Comparison of ENCODE assay signal across 23 mouse cellular contexts in the genomic region with DNA sequence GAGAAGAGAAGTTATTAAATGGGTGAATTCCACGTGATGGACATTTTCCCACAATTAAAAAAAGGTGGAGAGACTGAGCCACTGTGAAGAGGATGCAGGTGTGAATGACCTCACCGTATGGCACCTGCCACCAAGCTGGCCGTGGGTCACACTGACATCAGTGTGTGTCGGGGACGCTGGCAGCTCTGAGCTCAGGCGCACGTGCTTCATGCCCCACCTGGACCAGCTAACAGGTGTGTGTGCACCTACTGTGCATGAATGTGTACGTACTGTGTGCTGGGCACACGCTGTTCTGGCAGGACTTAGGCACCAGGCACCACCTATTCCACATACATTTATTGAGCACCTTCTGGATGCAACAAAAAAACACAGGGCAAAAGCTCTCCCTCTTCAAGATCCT. TPM values are rescaled to one million over a fixed set of nuclear protein-coding genes. Genes with fewer than 3 reads are reported as not detected.
A peak's percentile ranks its signal among the peaks of the same experiment; 100 is the strongest.
DNase-seq lines count a peak whose midpoint lies in the region; ATAC-seq lines count a peak whose summit lies in the region.
"Had no signal": no experiment of that assay in that cellular context is flagged by ENCODE, and none has a peak within 500 bp of the region (broad histone marks: within the 10 kb centered on the region; RNA-seq: fewer than 3 reads in every experiment).

No protein-coding gene starts in this region.

- H3K4me3 ChIP-seq in megakaryocyte, embryonic 14.5 days (replicated peaks), result peak overlapping the region; percentile 26
- H3K4me3 ChIP-seq: embryonic facial prominence, embryonic 10.5 days; embryonic facial prominence, embryonic 12.5 days; forebrain, embryonic 13.5 days; forebrain, embryonic 15.5 days had no signal

- peaks cover 100% of the 10 kb centered on the region for H3K27me3 ChIP-seq in megakaryocyte, embryonic 14.5 days (replicated peaks)

- peak; percentile 7 for DNase-seq in cerebellum, adult 11-12 months
- DNase-seq in cerebellum, adult 9-11 months, result no peak
- DNase-seq in kidney, adult 9 months, result no peak
- DNase-seq: adrenal gland, adult 2 months; adrenal gland, postnatal 10 days; adrenal gland, postnatal 25 days; B cell, adult 2 months; cerebellum, adult 11 months; cerebellum, adult 2 months; cerebellum, adult 9-10 months; cerebellum, postnatal 14 days; cerebellum, postnatal 36 days; forebrain, postnatal 0 days had no signal

- no peaks in the 10 kb centered on the region for H3K9me3 ChIP-seq in megakaryocyte, embryonic 14.5 days
- H3K9me3 ChIP-seq: embryonic facial prominence, embryonic 10.5 days; embryonic facial prominence, embryonic 12.5 days; forebrain, embryonic 13.5 days; forebrain, embryonic 15.5 days had no signal

- no peak for ATAC-seq in megakaryocyte, adult 5-6 weeks (ENCODE audit: poor library complexity, severe bottlenecking)
- ATAC-seq: CD4-positive, CD25-positive, alpha-beta regulatory T cell, adult 4 months; forebrain, embryonic 13.5 days; forebrain, embryonic 15.5 days; forebrain, postnatal 0 days had no signal

- no peaks in the 10 kb centered on the region for H3K36me3 ChIP-seq in megakaryocyte, embryonic 14.5 days (replicated peaks; ENCODE audit: low read length)
- H3K36me3 ChIP-seq: embryonic facial prominence, embryonic 10.5 days; embryonic facial prominence, embryonic 12.5 days; forebrain, embryonic 15.5 days had no signal

- H3K4me1 ChIP-seq in megakaryocyte, embryonic 14.5 days, result peaks cover 73% of the 10 kb centered on the region

RNA-seq across cellular contexts. Expression of gene Sema6b, which starts 4.4 kb away (rescaled TPM):
- 19.4 and 37.0 TPM in 2 replicates for polyA plus RNA-seq in megakaryocyte, embryonic 14.5 days (2012; ENCODE audit: insufficient read depth, low replicate concordance)
- total RNA-seq in megakaryocyte, adult 5-6 weeks (2015), result 1.5 TPM in 2 replicates
- 2.0 and 2.7 TPM in 2 replicates for total RNA-seq in megakaryocyte, adult 5-6 weeks (2017)
- polyA plus RNA-seq: CD4-positive, CD25-positive, alpha-beta regulatory T cell, adult 4 months had no signal

RNA-seq across cellular contexts. Expression of gene Tnfaip8l1, which starts 17.7 kb away (rescaled TPM):
- polyA plus RNA-seq in megakaryocyte, embryonic 14.5 days (2012; ENCODE audit: insufficient read depth, low replicate concordance), result 0.94 and 3.0 TPM in 2 replicates
- 4.3 and 4.4 TPM in 2 replicates for total RNA-seq in megakaryocyte, adult 5-6 weeks (2015)
- 3.2 and 4.8 TPM in 2 replicates for total RNA-seq in megakaryocyte, adult 5-6 weeks (2017)

RNA-seq across cellular contexts. Expression of gene Lrg1, which starts 22.7 kb away (rescaled TPM):
- polyA plus RNA-seq in megakaryocyte, embryonic 14.5 days (2012; ENCODE audit: insufficient read depth, low replicate concordance), result 2.7 TPM in 1 of 2 replicates, not detected in the other
- total RNA-seq in megakaryocyte, adult 5-6 weeks (2015), result 17.6 and 20.1 TPM in 2 replicates
- 23.9 and 33.9 TPM in 2 replicates for total RNA-seq in megakaryocyte, adult 5-6 weeks (2017)
- total RNA-seq: ES-E14; forebrain, postnatal 0 days; MEL had no signal
- polyA plus RNA-seq: CD4-positive, CD25-positive, alpha-beta regulatory T cell, adult 4 months; forebrain, embryonic 13.5 days had no signal

RNA-seq across cellular contexts. Expression of gene Plin5, which starts 27.1 kb away (rescaled TPM):
- not detected in 2 replicates for polyA plus RNA-seq in megakaryocyte, embryonic 14.5 days (2012; ENCODE audit: insufficient read depth, low replicate concordance)
- 0.18 TPM in 1 of 2 replicates, not detected in the other for total RNA-seq in megakaryocyte, adult 5-6 weeks (2015)
- 0.45 TPM in 1 of 2 replicates, not detected in the other for total RNA-seq in megakaryocyte, adult 5-6 weeks (2017)
- total RNA-seq: common myeloid progenitor, adult 5-6 weeks; MEL had no signal
- polyA plus RNA-seq: CD4-positive, CD25-positive, alpha-beta regulatory T cell, adult 4 months had no signal

RNA-seq across cellular contexts. Expression of gene Plin4, which starts 34.9 kb away (rescaled TPM):
- not detected in 2 replicates for polyA plus RNA-seq in megakaryocyte, embryonic 14.5 days (2012; ENCODE audit: insufficient read depth, low replicate concordance)
- total RNA-seq in megakaryocyte, adult 5-6 weeks (2015), result 0.09 TPM in 2 replicates
- total RNA-seq in megakaryocyte, adult 5-6 weeks (2017), result 0.18 TPM in 1 of 2 replicates, not detected in the other
- total RNA-seq: common myeloid progenitor, adult 5-6 weeks had no signal
- polyA plus RNA-seq: CD4-positive, CD25-positive, alpha-beta regulatory T cell, adult 4 months had no signal
